Mouse (Mus musculus) lung, adult 2 months (tissue): Measurements from ENCODE around the gene Nyx. TPM values are rescaled to one million over a fixed set of nuclear protein-coding genes. Genes with fewer than 3 reads are reported as not detected.

Experiments
- DNase-seq: peaks from one replicate; pipeline ENCODE4 v3.0.0; 2022
- H3K4me1 ChIP-seq: fragments of 200-500 bp; 2 replicates; pipeline ENCODE4 v1.6.1; 2011; ENCODE audit warnings: low read length; ENCODE audit not compliant: control insufficient read depth, insufficient read depth
- H3K4me3 ChIP-seq: fragments of 200-500 bp; replicated peaks from 2 replicates; pipeline ENCODE3; 2011; ENCODE audit warnings: low read depth, mild to moderate bottlenecking, control low read depth, low read length; ENCODE audit errors: extremely low read depth
- CTCF ChIP-seq: fragments of 200-500 bp; IDR thresholded peaks from 2 replicates; pipeline ENCODE4 v1.5.1; 2011; ENCODE audit warnings: mild to moderate bottlenecking, low read length, control low read depth; ENCODE audit not compliant: insufficient read depth
- POLR2A ChIP-seq: fragments of 200-500 bp; IDR thresholded peaks from 2 replicates; pipeline ENCODE4 v1.6.1; 2011; ENCODE audit warnings: low read depth, mild to moderate bottlenecking, control low read depth, low read length, borderline replicate concordance; ENCODE audit errors: extremely low read depth
- WGBS: fragments of 180-500 bp; shearing (Covaris S2); methylation state at CpG from one replicate; pipeline ENCODE4 v1.1.7; 2018; 5-methylcytosine and 5-hydroxymethylcytosine counted together
- polyA plus RNA-seq: library from polyadenylated mRNA; depleted of rRNA; stranded (reverse); fragments of >200 nt; gene quantifications from 2 replicates; pipeline ENCODE4 v1.2.3, GENCODE M21; 2012; rRNA removed

Nyx gene
- polyA plus RNA-seq, 1 experiment = 0.72 TPM

- TF ChIP-seq CTCF (no peak), POLR2A (no peak)
- Histone ChIP-seq H3K4me3 (no peak overlapping the region), H3K4me1 (peaks cover 4% of the 10 kb centered on the region)
- 61% methylated on average over 4 of the region's 4 CpGs for WGBS
- DNase-seq = no peak
These were observed 53.0 kb downstream of the Nyx start for GRCm38 (mm10) chrX:13518781-13519407.

GRCm38 (mm10) chrX:13519408-13519783, 53.5 kb downstream of the Nyx start:
- DNase-seq = no peak
- Histone ChIP-seq H3K4me1 (peaks cover 4% of the 10 kb centered on the region), H3K4me3 (no peak overlapping the region)
- WGBS = 51% methylated on average over 5 of the region's 5 CpGs
- TF ChIP-seq CTCF = no peak
- TF ChIP-seq POLR2A = no peak

GRCm38 (mm10) chrX:13520566-13520965, 54.7 kb downstream of the Nyx start:
- no peak for DNase-seq
- Histone ChIP-seq H3K4me1 (peaks cover 4% of the 10 kb centered on the region), H3K4me3 (no peak overlapping the region)
- WGBS = 77% methylated on average over 4 of the region's 4 CpGs
- TF ChIP-seq POLR2A (no peak), CTCF (no peak)

DNA sequence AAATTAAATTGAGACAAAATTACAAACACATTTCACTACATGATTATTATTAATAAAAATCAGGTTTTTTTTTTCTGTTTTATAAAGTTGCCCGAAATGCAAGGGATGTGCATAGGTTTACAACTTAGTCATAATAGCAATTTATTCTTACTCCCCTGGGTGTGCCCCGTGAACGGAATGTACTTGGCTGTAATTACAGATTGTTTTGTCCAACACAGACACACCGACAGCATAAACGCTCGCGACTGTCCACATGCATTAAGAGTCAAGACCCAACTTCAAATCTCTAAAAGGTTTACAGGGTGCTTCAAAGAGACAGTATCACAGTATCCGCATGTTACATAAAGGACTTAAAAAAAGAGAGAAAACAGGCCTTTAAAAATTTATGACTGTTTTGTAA, 55.4 kb downstream of the Nyx start:
- H3K4me1 ChIP-seq = peaks cover 4% of the 10 kb centered on the region
- no peak overlapping the region for H3K4me3 ChIP-seq
- TF ChIP-seq POLR2A (no peak), CTCF (no peak)
- 79% methylated on average over 8 of the region's 8 CpGs for WGBS
- DNase-seq = no peak

Other genes with a start within 250 kb of the Nyx start
- gene Ddx3x, start 185.1 kb upstream of the Nyx start, polyA plus RNA-seq = 24.6 and 30.1 TPM in 2 replicates
- 0.16 and 0.47 TPM in 2 replicates for gene Gpr34, start 166.0 kb downstream of the Nyx start, polyA plus RNA-seq
- 0.08 TPM in 1 of 2 replicates, not detected in the other for gene Gpr82, start 195.3 kb downstream of the Nyx start, polyA plus RNA-seq